Comparison of ENCODE assay signal across 24 mouse cellular contexts in genomic region chr7:111998446-111999004, GRCm38 (mm10). TPM values are rescaled to one million over a fixed set of nuclear protein-coding genes. Genes with fewer than 3 reads are reported as not detected.
A peak's percentile ranks its signal among the peaks of the same experiment; 100 is the strongest.
DNase-seq lines count a peak whose midpoint lies in the region; ATAC-seq and TF ChIP-seq lines count a peak whose summit lies in the region.
"Had no signal": no experiment of that assay in that cellular context is flagged by ENCODE, and none has a peak within 500 bp of the region (broad histone marks: within the 10 kb centered on the region; RNA-seq: fewer than 3 reads in every experiment).

No protein-coding gene starts in this region.

- 0 out of 2 replicates have a peak, but pooled peaks cover 3% of the 10 kb centered on the region for H3K9me3 ChIP-seq in heart, embryonic 16.5 days (replicated peaks; ENCODE audit: control insufficient read depth, low read length)
- H3K9me3 ChIP-seq: hindbrain, embryonic 15.5 days; liver, embryonic 12.5 days had no signal

- intact Hi-C loops in gastrocnemius, postnatal 14 days (cut with DNase I; ENCODE audit: low total_unique reads): no loop called here
- intact Hi-C loops in gastrocnemius, postnatal 36 days (cut with DNase I): no loop called here

- no peak overlapping the region for H3K9ac ChIP-seq in heart, embryonic 16.5 days (ENCODE audit: low read length)
- H3K9ac ChIP-seq: forebrain, postnatal 0 days; hindbrain, embryonic 15.5 days; limb, embryonic 12.5 days; liver, embryonic 12.5 days had no signal

- DNase-seq in gastrocnemius, postnatal 14 days: peak; percentile 3
- DNase-seq in gastrocnemius, postnatal 36 days: no peak
- DNase-seq in heart, adult 9 months (ENCODE audit: low spot score in 2 of 2): no peak
- peak; percentile 11 for DNase-seq in brain, embryonic 14.5 days (ENCODE audit: low read depth)
- no peak for DNase-seq in spleen, postnatal 36 days (ENCODE audit: low spot score in 2 of 2)
- DNase-seq in kidney, postnatal 25 days: no peak
- DNase-seq: adrenal gland, postnatal 14 days; B cell, adult 2 months; cerebellum, adult 9-10 months; forebrain, postnatal 0 days; kidney, adult 2 months; lung, adult 18-20 months; lung, postnatal 10 days; thymus, adult 2 months; thymus, postnatal 4 days had no signal

- no peaks in the 10 kb centered on the region for H3K79me2 ChIP-seq in C2C12 (ENCODE audit: control insufficient read depth, insufficient read depth)

- H3K36me3 ChIP-seq in heart, embryonic 16.5 days (ENCODE audit: control insufficient read depth, insufficient read depth): no peaks in the 10 kb centered on the region
- no peaks in the 10 kb centered on the region for H3K36me3 ChIP-seq in C2C12 (ENCODE audit: control insufficient read depth, insufficient read depth)
- H3K36me3 ChIP-seq: forebrain, embryonic 10.5 days; hindbrain, embryonic 15.5 days; limb, embryonic 12.5 days; liver, embryonic 12.5 days; midbrain, embryonic 10.5 days had no signal

- no peak overlapping the region for H3ac ChIP-seq in C2C12 (ENCODE audit: control insufficient read depth, insufficient read length, low read depth)

- H3K4me1 ChIP-seq in heart, embryonic 16.5 days (ENCODE audit: control insufficient read depth, insufficient read depth, low read length): peaks cover 15% of the 10 kb centered on the region
- H3K4me1 ChIP-seq: hindbrain, embryonic 15.5 days; limb, embryonic 12.5 days; liver, embryonic 12.5 days; midbrain, embryonic 10.5 days had no signal

- H3K79me3 ChIP-seq in C2C12 (ENCODE audit: low read depth): no peaks in the 10 kb centered on the region

- no peaks in the 10 kb centered on the region for H3K27me3 ChIP-seq in heart, embryonic 16.5 days (ENCODE audit: control insufficient read depth, insufficient read depth, low read length)
- H3K27me3 ChIP-seq in C2C12 (ENCODE audit: control insufficient read depth, insufficient read depth, insufficient read length): no peaks in the 10 kb centered on the region
- H3K27me3 ChIP-seq: hindbrain, embryonic 15.5 days; limb, embryonic 12.5 days; liver, embryonic 12.5 days had no signal

- H3K4me3 ChIP-seq in heart, embryonic 16.5 days (ENCODE audit: low read length): no peak overlapping the region
- no peak overlapping the region for H3K4me3 ChIP-seq in C2C12 (ENCODE audit: insufficient read depth, poor library complexity, severe bottlenecking)
- H3K4me3 ChIP-seq: forebrain, embryonic 10.5 days; hindbrain, embryonic 15.5 days; limb, embryonic 12.5 days; liver, embryonic 12.5 days; midbrain, embryonic 10.5 days had no signal

- peak overlapping the region; percentile 30; the same call in 1 of the 2 replicates for H3K4me2 ChIP-seq in heart, embryonic 16.5 days (ENCODE audit: low read depth, low read length)
- H3K4me2 ChIP-seq: hindbrain, embryonic 15.5 days; limb, embryonic 12.5 days; liver, embryonic 12.5 days had no signal

- no peak for TF ChIP-seq CTCF in C2C12 (IDR thresholded peaks at IDR 0.05; ENCODE audit: control insufficient read depth, insufficient read depth, insufficient read length)
- TF ChIP-seq CTCF in brain, embryonic 14.5 days (IDR thresholded peaks at IDR 0.05; ENCODE audit: borderline replicate concordance, extremely low read depth, insufficient read depth, insufficient read length): no peak

- TF ChIP-seq POLR2A in brain, embryonic 14.5 days (IDR thresholded peaks at IDR 0.05; ENCODE audit: borderline replicate concordance, extremely low read depth, insufficient read depth, insufficient read length, poor library complexity, severe bottlenecking): no peak

- 38% methylated on average over 6 of the region's 6 CpGs for WGBS in heart, embryonic 16.5 days

- peak overlapping the region; percentile 65 for H3K27ac ChIP-seq in heart, embryonic 16.5 days (ENCODE audit: low read length)
- H3K27ac ChIP-seq: forebrain, embryonic 10.5 days; hindbrain, embryonic 15.5 days; kidney, postnatal 0 days; limb, embryonic 12.5 days; liver, embryonic 12.5 days; midbrain, embryonic 10.5 days; stomach, postnatal 0 days had no signal

- no peak; the same call in 1 of the 2 replicates for ATAC-seq in heart, embryonic 16.5 days (replicated peaks; ENCODE audit: extremely low read depth, insufficient read depth, low FRiP score)
- ATAC-seq: forebrain, postnatal 0 days; liver, embryonic 12.5 days had no signal

TF ChIP-seq in C2C12, 6 proteins besides CTCF, POLR2A, EP300 and RAD21:
- TF ChIP-seq CEBPB (IDR thresholded peaks at IDR 0.05; ENCODE audit: low read depth) (no peak), MYOD1 (IDR thresholded peaks at IDR 0.05; ENCODE audit: control insufficient read depth, insufficient read length, low read depth) (peak; percentile 29)

RNA-seq across cellular contexts. Expression of gene Usp47, which starts 24.8 kb away (rescaled TPM):
- 100 to 1,000 TPM; 123 to 126 TPM for total RNA-seq in gastrocnemius, postnatal 14 days (2021)
- total RNA-seq in gastrocnemius, postnatal 36 days (2021): 100 to 1,000 TPM; 174 to 189 TPM
- 56.4 and 62.7 TPM in 2 replicates for polyA plus RNA-seq in heart, embryonic 16.5 days (2015; fragmentation: Nextera tagmentation; extraction: Ambion mirVana)
- polyA plus RNA-seq in C2C12 (2012; fragmentation: generic; extraction: Trizol): 24.7 TPM
- polyA plus RNA-seq in brain, embryonic 14.5 days (2012; rRNA removed): 52.8 and 73.3 TPM in 2 replicates

Comparison
In these comparisons a context has a peak if more than half of its experiments do, and no peak if none do; other contexts are left out.
1. DNase-seq: peak in gastrocnemius, postnatal 14 days (single experiment) and brain, embryonic 14.5 days (single experiment); none in gastrocnemius, postnatal 36 days (0 of 2), heart, adult 9 months (0 of 2), spleen, postnatal 36 days (0 of 2) and kidney, postnatal 25 days (0 of 2).